Mouse (Mus musculus) liver, embryonic 14.5 days (tissue): ENCODE measurements around the gene Cdc42se2.

ENCODE experiments used
- CTCF ChIP-seq: IDR thresholded peaks from 2 replicates; pipeline ENCODE4 v1.5.1; 2016; ENCODE audit warnings: antibody characterized with exemption, low read depth, control low read depth
- EP300 ChIP-seq: IDR thresholded peaks from 2 replicates; pipeline ENCODE4 v1.6.1; 2016; ENCODE audit warnings: antibody characterized with exemption, low read depth

GRCm38 (mm10) chr11:54774282-54775078, 13.0 kb downstream of the Cdc42se2 start:
- TF ChIP-seq CTCF: no peak
- TF ChIP-seq EP300: no peak
